26 mouse cellular contexts compared by ENCODE assay signal in genomic region chr10:30953825-30954224, GRCm38 (mm10).
DNase-seq lines count a peak whose midpoint lies in the region; ATAC-seq lines count a peak whose summit lies in the region.
"Had no signal": no experiment of that assay in that cellular context is flagged by ENCODE, and none has a peak within 500 bp of the region (broad histone marks: within the 10 kb centered on the region; RNA-seq: fewer than 3 reads in every experiment).

No protein-coding gene starts in this region.

- H3K4me1 ChIP-seq in embryonic facial prominence, embryonic 14.5 days (ENCODE audit: control insufficient read depth, insufficient read depth, low read length) = peaks cover 9% of the 10 kb centered on the region; the same call in 1 of the 2 replicates
- H3K4me1 ChIP-seq in embryonic facial prominence, embryonic 10.5 days = 0 out of 2 replicates have a peak, but pooled peaks cover 2% of the 10 kb centered on the region
- H3K4me1 ChIP-seq in heart, embryonic 14.5 days (ENCODE audit: control insufficient read depth in 2 of 2, insufficient read depth in 2 of 2, low read length in 2 of 2) = peaks cover 4 to 13% of the 10 kb centered on the region in 2 experiments; a peak in 3 of 4 replicates
- H3K4me1 ChIP-seq in limb, embryonic 13.5 days = peaks cover 13% of the 10 kb centered on the region
- H3K4me1 ChIP-seq in limb, embryonic 10.5 days = peaks cover 14% of the 10 kb centered on the region
- no peaks in the 10 kb centered on the region for H3K4me1 ChIP-seq in stomach, embryonic 15.5 days
- H3K4me1 ChIP-seq: forebrain, embryonic 13.5 days; midbrain, embryonic 12.5 days; neural tube, embryonic 15.5 days had no signal

- no peaks in the 10 kb centered on the region for H3K36me3 ChIP-seq in embryonic facial prominence, embryonic 14.5 days (ENCODE audit: control insufficient read depth, insufficient read depth, low read length)
- no peaks in the 10 kb centered on the region for H3K36me3 ChIP-seq in embryonic facial prominence, embryonic 10.5 days (replicated peaks)
- H3K36me3 ChIP-seq in heart, embryonic 14.5 days (ENCODE audit: control insufficient read depth, insufficient read depth, low read length) = no peaks in the 10 kb centered on the region
- H3K36me3 ChIP-seq in limb, embryonic 13.5 days = no peaks in the 10 kb centered on the region
- no peaks in the 10 kb centered on the region for H3K36me3 ChIP-seq in limb, embryonic 10.5 days
- H3K36me3 ChIP-seq in stomach, embryonic 15.5 days = no peaks in the 10 kb centered on the region
- H3K36me3 ChIP-seq: embryonic facial prominence, embryonic 13.5 days; midbrain, embryonic 12.5 days; neural tube, embryonic 15.5 days had no signal

- no peak overlapping the region for H3K27ac ChIP-seq in embryonic facial prominence, embryonic 14.5 days (replicated peaks; ENCODE audit: low read depth, low read length)
- H3K27ac ChIP-seq in embryonic facial prominence, embryonic 10.5 days (replicated peaks) = no peak overlapping the region
- H3K27ac ChIP-seq in heart, embryonic 14.5 days (replicated peaks in 1 of 2; ENCODE audit: control insufficient read depth in 1 of 2, insufficient read depth in 1 of 2, low read depth in 2 of 2, low read length in 2 of 2) = peak overlapping the region; percentile 6 to 64; a peak in 2 of 4 replicates
- no peak overlapping the region for H3K27ac ChIP-seq in limb, embryonic 13.5 days
- no peak overlapping the region for H3K27ac ChIP-seq in limb, embryonic 10.5 days
- H3K27ac ChIP-seq in stomach, embryonic 15.5 days = no peak overlapping the region
- H3K27ac ChIP-seq: embryonic facial prominence, embryonic 13.5 days; forebrain, embryonic 13.5 days; hindbrain, embryonic 14.5 days; midbrain, embryonic 12.5 days; neural tube, embryonic 15.5 days had no signal

- no peak overlapping the region for H3K4me2 ChIP-seq in embryonic facial prominence, embryonic 14.5 days (ENCODE audit: low read depth, low read length)
- no peak overlapping the region for H3K4me2 ChIP-seq in heart, embryonic 14.5 days (ENCODE audit: low read length)
- no peak overlapping the region for H3K4me2 ChIP-seq in limb, embryonic 13.5 days (replicated peaks)
- H3K4me2 ChIP-seq in stomach, embryonic 15.5 days = no peak overlapping the region
- H3K4me2 ChIP-seq: embryonic facial prominence, embryonic 13.5 days; forebrain, embryonic 13.5 days; hindbrain, embryonic 14.5 days; liver, embryonic 11.5 days; midbrain, embryonic 12.5 days; neural tube, embryonic 15.5 days had no signal

- no peak overlapping the region for H3K9ac ChIP-seq in embryonic facial prominence, embryonic 14.5 days (ENCODE audit: low read depth, low read length)
- no peak overlapping the region for H3K9ac ChIP-seq in heart, embryonic 14.5 days (ENCODE audit: low read length)
- H3K9ac ChIP-seq in limb, embryonic 13.5 days = no peak overlapping the region
- H3K9ac ChIP-seq in stomach, embryonic 15.5 days = no peak overlapping the region
- H3K9ac ChIP-seq: embryonic facial prominence, embryonic 13.5 days; forebrain, embryonic 13.5 days; hindbrain, embryonic 14.5 days; liver, postnatal 0 days; midbrain, embryonic 12.5 days; neural tube, embryonic 15.5 days had no signal

- H3K9me3 ChIP-seq in embryonic facial prominence, embryonic 14.5 days (ENCODE audit: control insufficient read depth, low read length) = no peaks in the 10 kb centered on the region
- H3K9me3 ChIP-seq in embryonic facial prominence, embryonic 10.5 days = no peaks in the 10 kb centered on the region
- H3K9me3 ChIP-seq in heart, embryonic 14.5 days (ENCODE audit: control insufficient read depth, low read length) = no peaks in the 10 kb centered on the region
- H3K9me3 ChIP-seq in limb, embryonic 13.5 days = no peaks in the 10 kb centered on the region
- no peaks in the 10 kb centered on the region for H3K9me3 ChIP-seq in limb, embryonic 10.5 days (replicated peaks)
- no peaks in the 10 kb centered on the region for H3K9me3 ChIP-seq in stomach, embryonic 15.5 days
- H3K9me3 ChIP-seq: embryonic facial prominence, embryonic 13.5 days; forebrain, embryonic 13.5 days; midbrain, embryonic 12.5 days; neural tube, embryonic 15.5 days had no signal

- 67% methylated on average over 3 of the region's 3 CpGs for WGBS in embryonic facial prominence, embryonic 14.5 days
- 87% methylated on average over 3 of the region's 3 CpGs for WGBS in embryonic facial prominence, embryonic 10.5 days
- 24% methylated on average over 3 of the region's 3 CpGs for WGBS in heart, embryonic 14.5 days
- WGBS in limb, embryonic 13.5 days = 70% methylated on average over 3 of the region's 3 CpGs
- WGBS in limb, embryonic 10.5 days = 85% methylated on average over 3 of the region's 3 CpGs
- 66% methylated on average over 3 of the region's 3 CpGs for WGBS in stomach, embryonic 15.5 days

- no peak overlapping the region for H3K4me3 ChIP-seq in embryonic facial prominence, embryonic 14.5 days (ENCODE audit: low read depth, low read length)
- H3K4me3 ChIP-seq in embryonic facial prominence, embryonic 10.5 days = no peak overlapping the region
- no peak overlapping the region for H3K4me3 ChIP-seq in heart, embryonic 14.5 days (ENCODE audit: control insufficient read depth in 1 of 2, insufficient read depth in 1 of 2, low read depth in 1 of 2, low read length in 2 of 2)
- H3K4me3 ChIP-seq in limb, embryonic 13.5 days = no peak overlapping the region
- no peak overlapping the region for H3K4me3 ChIP-seq in limb, embryonic 10.5 days
- no peak overlapping the region for H3K4me3 ChIP-seq in stomach, embryonic 15.5 days (replicated peaks)
- H3K4me3 ChIP-seq: embryonic facial prominence, embryonic 13.5 days; forebrain, embryonic 13.5 days; midbrain, embryonic 12.5 days; neural tube, embryonic 15.5 days had no signal

- ATAC-seq in embryonic facial prominence, embryonic 14.5 days (ENCODE audit: low read depth) = no peak
- 0 out of 2 replicates have a peak, but pooled peaks have one; percentile 75 for ATAC-seq in heart, embryonic 14.5 days (ENCODE audit: insufficient number of reproducible peaks, insufficient read depth, low FRiP score, low read depth)
- peak; percentile 51; the same call in 1 of the 2 replicates for ATAC-seq in limb, embryonic 13.5 days (ENCODE audit: low FRiP score, low read depth)
- peak; percentile 58; the same call in 1 of the 2 replicates for ATAC-seq in stomach, embryonic 15.5 days (ENCODE audit: insufficient read depth, low FRiP score, low read depth)
- ATAC-seq: forebrain, embryonic 13.5 days; liver, postnatal 0 days had no signal

- peak; percentile 67 for DNase-seq in embryonic facial prominence, embryonic 14.5 days (ENCODE audit: low spot score)
- DNase-seq in embryonic facial prominence, embryonic 10.5 days (ENCODE audit: low spot score) = no peak
- no peak for DNase-seq in heart, adult 9 months (ENCODE audit: low spot score in 2 of 2)
- no peak for DNase-seq in limb, embryonic 10.5 days (ENCODE audit: low spot score)
- DNase-seq in left cerebral cortex, postnatal 4 days = no peak
- DNase-seq: adrenal gland, postnatal 10 days; cerebellum, adult 2 months; cerebellum, postnatal 25 days; gastrocnemius, postnatal 25 days; kidney, adult 18-20 months; layer of hippocampus, adult 9-11 months; liver, postnatal 0 days; lung, postnatal 10 days; right cerebral cortex, adult 18-20 months; right cerebral cortex, postnatal 4 days; thymus, adult 2 months; thymus, postnatal 4 days had no signal

- intact Hi-C loops in left cerebral cortex, postnatal 4 days (cut with DNase I) = no loop called here

- no peaks in the 10 kb centered on the region for H3K27me3 ChIP-seq in embryonic facial prominence, embryonic 14.5 days (replicated peaks; ENCODE audit: control insufficient read depth, insufficient read depth, low read length)
- no peaks in the 10 kb centered on the region for H3K27me3 ChIP-seq in embryonic facial prominence, embryonic 10.5 days (replicated peaks; ENCODE audit: low read depth, poor library complexity, severe bottlenecking)
- H3K27me3 ChIP-seq in heart, embryonic 14.5 days (ENCODE audit: control insufficient read depth, insufficient read depth, low read length) = no peaks in the 10 kb centered on the region
- no peaks in the 10 kb centered on the region for H3K27me3 ChIP-seq in limb, embryonic 13.5 days
- H3K27me3 ChIP-seq in limb, embryonic 10.5 days (ENCODE audit: low read depth, poor library complexity, severe bottlenecking) = no peaks in the 10 kb centered on the region
- H3K27me3 ChIP-seq in stomach, embryonic 15.5 days (replicated peaks) = no peaks in the 10 kb centered on the region
- H3K27me3 ChIP-seq: embryonic facial prominence, embryonic 13.5 days; forebrain, embryonic 13.5 days; midbrain, embryonic 12.5 days; neural tube, embryonic 15.5 days had no signal

Comparison
In these comparisons a context has a peak if more than half of its experiments do, and no peak if none do; other contexts are left out.
1. H3K27ac ChIP-seq: peak in heart, embryonic 14.5 days (2 of 2); none in embryonic facial prominence, embryonic 14.5 days (single experiment), embryonic facial prominence, embryonic 10.5 days (single experiment), limb, embryonic 13.5 days (single experiment), limb, embryonic 10.5 days (single experiment) and stomach, embryonic 15.5 days (single experiment).